Mouse (Mus musculus) midbrain, embryonic 13.5 days (tissue): ENCODE results near the gene Acox1. TPM values are rescaled to one million over a fixed set of nuclear protein-coding genes. Genes with fewer than 3 reads are reported as not detected.

ENCODE experiments used
- ATAC-seq: fragments of 200-750 bp; cut with Nextera tagmentation; 2 replicates; pipeline ENCODE4 v1.8.0; 2017; ENCODE audit warnings: mild to moderate bottlenecking, moderate TSS enrichment, moderate library complexity
- H3K27ac ChIP-seq: fragments of 300-500 bp; sonication (generic); 2 replicates; pipeline ENCODE4 v1.5.1; 2015; ENCODE audit warnings: inconsistent platforms, mild to moderate bottlenecking, moderate library complexity
- H3K27me3 ChIP-seq: fragments of 300-500 bp; sonication (generic); 2 replicates; pipeline ENCODE4 v1.6.1; 2015; ENCODE audit warnings: mild to moderate bottlenecking, inconsistent platforms
- H3K36me3 ChIP-seq: fragments of 300-500 bp; sonication (generic); 2 replicates; pipeline ENCODE4 v1.6.1; 2015; ENCODE audit warnings: mild to moderate bottlenecking, inconsistent platforms
- H3K4me1 ChIP-seq: fragments of 300-500 bp; sonication (generic); replicated peaks from 2 replicates; pipeline ENCODE4 v1.6.1; 2015; ENCODE audit warnings: inconsistent platforms
- H3K4me2 ChIP-seq: fragments of 300-500 bp; sonication (generic); replicated peaks from 2 replicates; pipeline ENCODE4 v1.6.1; 2015; ENCODE audit warnings: moderate library complexity, mild to moderate bottlenecking, inconsistent platforms
- H3K4me3 ChIP-seq: fragments of 300-500 bp; sonication (generic); replicated peaks from 2 replicates; pipeline ENCODE4 v1.5.1; 2015; ENCODE audit warnings: mild to moderate bottlenecking, inconsistent platforms
- H3K9ac ChIP-seq: fragments of 300-500 bp; sonication (generic); replicated peaks from 2 replicates; pipeline ENCODE4 v1.6.1; 2015; ENCODE audit warnings: mild to moderate bottlenecking, inconsistent platforms
- H3K9me3 ChIP-seq: fragments of 300-500 bp; sonication (generic); 2 replicates; pipeline ENCODE4 v1.6.1; 2016; ENCODE audit warnings: mild to moderate bottlenecking, inconsistent platforms
- WGBS: fragments of 180-500 bp; shearing (Covaris S2); methylation state at CpG from one replicate; pipeline ENCODE4 v1.1.7; 2015; 5-methylcytosine and 5-hydroxymethylcytosine counted together
- polyA plus RNA-seq: library from polyadenylated mRNA; unstranded; fragments of >200 nt; fragmentation: Nextera tagmentation; extraction: Ambion mirVana; gene quantifications from 2 replicates; pipeline ENCODE4 v1.2.1, GENCODE M21; 2015

Acox1 gene
- 50.3 and 51.0 TPM in 2 replicates for polyA plus RNA-seq

- H3K4me3 ChIP-seq = peak within 1 kb of the TSS; percentile 76
- peak within 1 kb of the TSS; percentile 87 for H3K9ac ChIP-seq
- H3K9me3 ChIP-seq = no peaks in the 10 kb centered on the region
- H3K4me1 ChIP-seq = peaks cover 29% of the 10 kb centered on the region
- H3K36me3 ChIP-seq = peaks cover 22% of the 10 kb centered on the region
- WGBS = under 1% methylated on average over 62 of the region's 62 CpGs
- peak within 1 kb of the TSS; percentile 73 for H3K4me2 ChIP-seq
- ATAC-seq = peak; percentile 99
- peak within 1 kb of the TSS; percentile 98 for H3K27ac ChIP-seq
- H3K27me3 ChIP-seq = no peaks in the 10 kb centered on the region
These were observed at the start of gene Acox1, which contains the start of gene Ten1 for GRCm38 (mm10) chr11:116198639-116199531. Gene Acox1 (minus strand): TSS chr11:116199045. Gene Ten1 (plus strand): TSS chr11:116198855.

- Histone ChIP-seq H3K27me3 (no peaks in the 10 kb centered on the region), H3K4me2 (no peak overlapping the region), H3K4me3 (no peak overlapping the region), H3K27ac (no peak overlapping the region), H3K9me3 (no peaks in the 10 kb centered on the region), H3K36me3 (peaks cover 100% of the 10 kb centered on the region), H3K4me1 (no peaks in the 10 kb centered on the region), H3K9ac (no peak overlapping the region)
- no peak for ATAC-seq
- WGBS = 86% methylated on average over 14 of the region's 14 CpGs
These were observed 48.8 kb upstream of the Acox1 start for GRCm38 (mm10) chr11:116247502-116248222.

GRCm38 (mm10) chr11:116245616-116246015, 46.8 kb upstream of the Acox1 start:
- H3K27ac ChIP-seq = no peak overlapping the region
- H3K4me2 ChIP-seq = no peak overlapping the region
- no peak overlapping the region for H3K9ac ChIP-seq
- H3K9me3 ChIP-seq = no peaks in the 10 kb centered on the region
- no peaks in the 10 kb centered on the region for H3K4me1 ChIP-seq
- no peak for ATAC-seq
- peaks cover 80% of the 10 kb centered on the region for H3K36me3 ChIP-seq
- no peaks in the 10 kb centered on the region for H3K27me3 ChIP-seq
- no peak overlapping the region for H3K4me3 ChIP-seq
- WGBS = 74% methylated on average over 6 of the region's 6 CpGs

GRCm38 (mm10) chr11:116244580-116244979, 45.7 kb upstream of the Acox1 start:
- WGBS = 91% methylated on average over 8 of the region's 8 CpGs
- no peaks in the 10 kb centered on the region for H3K9me3 ChIP-seq
- ATAC-seq = no peak
- H3K27ac ChIP-seq = no peak overlapping the region
- peaks cover 4% of the 10 kb centered on the region; the same call in 1 of the 2 replicates for H3K4me1 ChIP-seq
- H3K9ac ChIP-seq = no peak overlapping the region
- no peaks in the 10 kb centered on the region for H3K27me3 ChIP-seq
- no peak overlapping the region for H3K4me3 ChIP-seq
- peaks cover 70% of the 10 kb centered on the region for H3K36me3 ChIP-seq
- H3K4me2 ChIP-seq = no peak overlapping the region

- no peak for ATAC-seq
- Histone ChIP-seq H3K27me3 (peaks cover 20% of the 10 kb centered on the region), H3K4me3 (no peak overlapping the region), H3K4me2 (no peak overlapping the region), H3K9ac (0 out of 2 replicates have a peak overlapping the region, but pooled peaks have one; percentile 12), H3K27ac (no peak overlapping the region), H3K9me3 (no peaks in the 10 kb centered on the region), H3K36me3 (peaks cover 42% of the 10 kb centered on the region), H3K4me1 (peaks cover 10% of the 10 kb centered on the region; the same call in 1 of the 2 replicates)
- whole genome bisulfite sequencing = 54% methylated on average over 12 of the region's 12 CpGs
These were observed 42.9 kb upstream of the Acox1 start for GRCm38 (mm10) chr11:116241744-116242235.

GRCm38 (mm10) chr11:116239797-116240196, 41.0 kb upstream of the Acox1 start:
- no peak for ATAC-seq
- no peak overlapping the region for H3K27ac ChIP-seq
- no peak overlapping the region for H3K4me2 ChIP-seq
- H3K9me3 ChIP-seq = no peaks in the 10 kb centered on the region
- H3K36me3 ChIP-seq = peaks cover 22% of the 10 kb centered on the region
- H3K4me1 ChIP-seq = peaks cover 10% of the 10 kb centered on the region; the same call in 1 of the 2 replicates
- peaks cover 20% of the 10 kb centered on the region for H3K27me3 ChIP-seq
- no peak overlapping the region for H3K9ac ChIP-seq
- H3K4me3 ChIP-seq = no peak overlapping the region
- 12% methylated on average over 7 of the region's 7 CpGs for WGBS

- no peak; the same call in 1 of the 2 replicates for ATAC-seq
- peaks cover 10% of the 10 kb centered on the region; the same call in 1 of the 2 replicates for H3K4me1 ChIP-seq
- no peak within 1 kb of the TSS for H3K27ac ChIP-seq
- WGBS = 11% methylated on average over 27 of the region's 31 CpGs
- peaks cover 28% of the 10 kb centered on the region for H3K27me3 ChIP-seq
- no peaks in the 10 kb centered on the region for H3K9me3 ChIP-seq
- H3K4me2 ChIP-seq = peak within 1 kb of the TSS; percentile 6; the same call in 1 of the 2 replicates
- H3K9ac ChIP-seq = no peak within 1 kb of the TSS
- H3K4me3 ChIP-seq = no peak within 1 kb of the TSS
- peaks cover 2% of the 10 kb centered on the region; the same call in 1 of the 2 replicates for H3K36me3 ChIP-seq
These were observed 39.0 kb upstream of the Acox1 start, which contains the start of gene Evpl for GRCm38 (mm10) chr11:116237742-116238395. Gene Evpl (minus strand): TSS chr11:116238077.

- Histone ChIP-seq H3K27ac (no peak overlapping the region), H3K4me1 (peaks cover 14% of the 10 kb centered on the region; the same call in 1 of the 2 replicates), H3K4me2 (no peak overlapping the region), H3K36me3 (no peaks in the 10 kb centered on the region), H3K4me3 (no peak overlapping the region), H3K9me3 (no peaks in the 10 kb centered on the region), H3K27me3 (peaks cover 31% of the 10 kb centered on the region), H3K9ac (no peak overlapping the region)
- 86% methylated on average over 8 of the region's 8 CpGs for WGBS
- no peak for ATAC-seq
These were observed 36.1 kb upstream of the Acox1 start for GRCm38 (mm10) chr11:116234901-116235300.

GRCm38 (mm10) chr11:116232427-116232826, 33.6 kb upstream of the Acox1 start:
- no peaks in the 10 kb centered on the region for H3K36me3 ChIP-seq
- H3K9ac ChIP-seq = peak overlapping the region; percentile 39; the same call in 1 of the 2 replicates
- H3K4me2 ChIP-seq = peak overlapping the region; percentile 34
- 0 out of 2 replicates have a peak, but pooled peaks cover 5% of the 10 kb centered on the region for H3K4me1 ChIP-seq
- H3K27ac ChIP-seq = no peak overlapping the region
- H3K27me3 ChIP-seq = peaks cover 17% of the 10 kb centered on the region
- WGBS = 32% methylated on average over 17 of the region's 17 CpGs
- H3K4me3 ChIP-seq = no peak overlapping the region
- no peak for ATAC-seq
- no peaks in the 10 kb centered on the region for H3K9me3 ChIP-seq

GRCm38 (mm10) chr11:116228699-116229098, 29.9 kb upstream of the Acox1 start:
- H3K4me1 ChIP-seq = 0 out of 2 replicates have a peak, but pooled peaks cover 5% of the 10 kb centered on the region
- WGBS = 81% methylated on average over 4 of the region's 4 CpGs
- no peak overlapping the region for H3K27ac ChIP-seq
- no peak overlapping the region for H3K9ac ChIP-seq
- no peak overlapping the region for H3K4me2 ChIP-seq
- H3K9me3 ChIP-seq = no peaks in the 10 kb centered on the region
- ATAC-seq = no peak
- H3K27me3 ChIP-seq = peaks cover 28% of the 10 kb centered on the region
- no peaks in the 10 kb centered on the region for H3K36me3 ChIP-seq
- H3K4me3 ChIP-seq = no peak overlapping the region

GRCm38 (mm10) chr11:116226414-116226813, 27.6 kb upstream of the Acox1 start:
- Histone ChIP-seq H3K4me3 (no peak overlapping the region), H3K27me3 (peaks cover 42% of the 10 kb centered on the region), H3K27ac (no peak overlapping the region), H3K9ac (no peak overlapping the region), H3K4me2 (no peak overlapping the region), H3K9me3 (0 out of 2 replicates have a peak, but pooled peaks cover 4% of the 10 kb centered on the region), H3K4me1 (peaks cover 12% of the 10 kb centered on the region), H3K36me3 (no peaks in the 10 kb centered on the region)
- no peak for ATAC-seq
- WGBS = 9% methylated on average over 2 of the region's 2 CpGs
